Mouse (Mus musculus) embryonic fibroblast, embryonic 13.5 days (primary cell): ENCODE data around the gene Pelp1.

Source experiments
- CTCF ChIP-seq: IDR thresholded peaks from 2 replicates; pipeline ENCODE4 v1.5.1; 2011; ENCODE audit warnings: mild to moderate bottlenecking, control low read depth, low read length, moderate library complexity, borderline replicate concordance; ENCODE audit not compliant: insufficient read depth
- POLR2A ChIP-seq: IDR thresholded peaks from 2 replicates; pipeline ENCODE4 v1.6.1; 2011; ENCODE audit warnings: low read depth, mild to moderate bottlenecking, control low read depth, low read length, moderate library complexity

DNA sequence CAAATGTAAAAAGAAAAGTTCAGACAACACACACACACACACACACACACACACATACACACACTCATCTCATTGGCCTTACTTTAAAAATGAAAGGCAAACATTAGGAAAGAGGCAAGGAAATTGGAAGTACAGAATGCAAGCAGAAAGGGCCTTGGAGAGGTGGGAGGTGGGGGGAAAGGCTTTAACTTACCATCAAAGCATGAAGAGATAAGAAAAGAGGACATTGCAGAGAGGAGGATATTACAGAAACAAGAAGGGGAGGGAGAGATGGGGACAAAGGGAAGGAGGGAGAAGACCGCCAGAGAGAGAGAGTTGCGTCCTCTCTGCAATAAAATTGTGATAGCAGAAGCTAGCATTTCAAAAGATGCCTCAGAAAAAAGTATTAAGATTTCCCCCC is 28.5 kb downstream of the Pelp1 start:
- TF ChIP-seq CTCF (no peak), POLR2A (no peak)
